Mouse (Mus musculus): ENCODE measurements around the gene Mpnd. TPM values are rescaled to one million over a fixed set of nuclear protein-coding genes. Genes with fewer than 3 reads are reported as not detected.

The Mpnd gene
- 10 to 100 TPM; 59.7 to 60.5 TPM for total RNA-seq (2021)
- long read RNA-seq, experiment 1, transcript Mpnd-204 (13 exons, 1,701 nt), result major isoform, 45 of 60 reads
- long read RNA-seq, experiment 1, partial matches to known transcripts, result 14 of 60 reads
- long read RNA-seq, experiment 1, other reads (novel, unspliced or antisense), result 1 of 60 reads
- long read RNA-seq, experiment 2, transcript Mpnd-204 (13 exons, 1,701 nt), result major isoform, 29 of 35 reads
- long read RNA-seq, experiment 2, partial matches to known transcripts, result 5 of 35 reads
- long read RNA-seq, experiment 2, other reads (novel, unspliced or antisense), result 1 of 35 reads

DNA sequence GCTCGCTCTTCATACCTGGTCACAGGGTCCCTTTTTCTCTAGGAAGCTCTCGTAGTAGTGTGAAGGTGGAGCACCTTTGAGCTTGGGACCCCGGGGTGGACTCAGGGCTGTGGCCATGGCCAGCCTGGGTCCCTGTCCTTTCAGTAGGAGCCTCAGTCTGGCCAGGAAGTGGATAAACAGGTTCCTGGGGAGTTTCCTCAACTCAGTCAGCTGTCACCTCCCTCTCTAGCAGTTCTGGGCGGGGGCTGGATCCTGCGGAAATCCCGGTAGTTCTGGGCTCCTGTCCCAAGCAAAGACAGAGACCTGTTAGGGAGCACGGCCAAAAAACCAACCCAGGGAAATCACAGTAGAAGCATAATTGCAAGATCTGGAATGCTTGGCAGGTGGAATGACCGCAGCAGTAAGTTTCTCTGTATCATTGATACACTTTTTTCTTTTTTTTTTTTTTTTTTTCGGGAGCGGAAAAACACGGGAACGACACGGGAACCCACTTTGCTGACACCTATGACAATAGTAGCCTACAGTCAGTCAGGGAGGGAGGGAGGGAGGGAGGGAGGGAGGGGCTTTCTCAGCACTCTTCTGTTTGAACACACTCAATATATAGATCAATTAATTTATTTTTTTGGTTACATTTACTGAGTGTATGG, at the start of gene Mpnd, which contains the start of gene Stap2:
TSS of gene Mpnd (plus strand) at position 297 of the 647 bp plus-strand sequence.
TSS of gene Stap2 (minus strand) at position 170 of the 647 bp plus-strand sequence.
- DNase-seq, result peak; percentile 70 to 88

DNA sequence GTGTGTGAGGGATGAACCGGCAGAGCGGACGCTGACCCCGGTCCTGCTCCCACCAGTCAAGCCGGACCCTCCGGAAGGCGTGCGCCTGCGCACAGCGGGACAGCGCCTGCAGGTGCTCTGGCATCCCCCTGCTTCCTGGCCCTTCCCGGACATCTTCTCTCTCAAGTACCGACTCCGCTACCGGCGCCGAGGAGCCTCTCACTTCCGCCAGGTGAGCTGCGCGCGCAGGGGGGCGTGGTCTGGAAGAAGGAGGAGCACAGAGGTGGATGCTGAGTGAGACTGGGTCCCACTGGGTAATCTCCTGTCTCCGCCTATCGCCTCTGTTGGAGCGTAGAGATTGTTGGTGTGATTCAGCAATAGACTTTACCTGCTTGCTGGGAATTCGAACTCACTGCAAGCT, 49.4 kb upstream of the Mpnd start:
- DNase-seq, result no peak

DNA sequence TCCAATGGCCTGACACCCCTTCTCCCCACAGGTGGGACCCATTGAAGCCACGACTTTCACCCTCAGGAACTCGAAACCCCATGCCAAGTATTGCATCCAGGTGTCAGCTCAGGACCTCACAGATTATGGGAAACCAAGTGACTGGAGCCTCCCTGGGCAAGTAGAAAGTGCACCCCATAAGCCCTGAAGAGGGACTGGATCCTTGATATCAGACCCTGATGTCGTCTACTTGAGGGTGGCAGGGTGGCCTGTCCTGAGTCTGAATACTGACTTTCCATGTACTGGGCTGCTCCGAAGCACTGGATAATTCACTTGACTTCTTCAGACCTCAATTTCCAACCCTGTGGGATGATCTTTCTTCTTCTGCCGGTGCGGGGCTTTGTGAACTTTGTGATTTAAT, 48.9 kb upstream of the Mpnd start:
- DNase-seq, result no peak

DNA sequence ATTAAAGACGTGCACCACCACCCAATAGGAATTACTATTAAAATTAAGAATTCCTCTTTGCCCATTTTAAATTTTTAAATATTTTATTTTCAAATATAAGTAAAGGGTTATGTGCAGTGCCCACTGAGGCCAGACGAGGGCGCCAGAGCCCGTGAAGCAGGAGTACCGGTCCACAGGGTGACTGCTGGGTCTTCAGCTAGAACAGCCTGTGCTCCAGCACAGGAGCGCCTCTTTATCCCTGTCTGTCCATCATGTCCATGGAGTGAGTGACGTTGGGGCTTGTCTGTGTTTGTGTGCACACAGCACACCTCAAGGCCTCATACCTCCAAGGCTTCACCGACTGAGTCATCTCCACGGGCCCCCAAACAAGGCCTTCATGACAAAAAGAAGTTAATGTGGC, 48.3 kb upstream of the Mpnd start:
- DNase-seq, result peak; percentile 53 to 86

DNA sequence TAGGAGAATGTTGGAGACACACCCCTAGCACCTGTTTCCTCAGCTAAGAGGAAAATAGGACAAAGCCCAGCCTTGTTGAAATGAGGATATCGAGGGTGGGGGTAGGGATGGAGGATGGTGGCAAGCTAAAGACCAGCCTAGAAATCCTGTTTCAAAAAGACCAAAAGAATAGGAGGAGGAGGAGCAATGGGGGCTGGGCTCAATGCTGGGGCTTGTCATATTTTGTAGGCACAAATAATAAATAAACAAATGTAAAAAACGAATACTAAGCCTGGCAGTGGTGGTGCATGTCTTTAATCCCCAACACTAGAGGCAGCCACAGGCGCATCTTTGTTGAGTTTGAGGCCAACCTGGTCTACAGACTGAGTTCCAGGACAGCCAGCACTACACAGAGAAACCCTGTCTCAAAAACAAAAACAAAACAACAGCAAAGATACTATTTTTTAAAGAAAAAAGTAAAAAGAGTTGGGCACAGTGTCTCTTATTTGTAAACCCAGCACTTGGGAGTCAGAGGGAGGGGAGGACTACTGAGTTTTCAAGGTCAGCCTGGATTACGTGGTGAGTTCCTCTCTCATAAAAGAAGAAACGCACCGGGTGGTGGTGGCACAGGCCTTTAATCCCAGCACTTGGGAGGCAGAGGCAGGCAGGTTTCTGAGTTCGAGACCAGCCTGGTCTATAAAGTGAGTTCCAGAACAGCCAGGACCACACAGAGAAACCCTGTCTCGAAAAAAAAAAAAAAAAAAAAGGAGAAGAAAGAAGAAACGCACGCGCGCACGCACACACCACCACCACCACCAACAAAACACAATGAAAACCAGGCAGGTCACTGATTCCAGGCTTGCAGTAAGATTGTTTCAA, 47.6 kb upstream of the Mpnd start:
- DNase-seq, result no peak

DNA sequence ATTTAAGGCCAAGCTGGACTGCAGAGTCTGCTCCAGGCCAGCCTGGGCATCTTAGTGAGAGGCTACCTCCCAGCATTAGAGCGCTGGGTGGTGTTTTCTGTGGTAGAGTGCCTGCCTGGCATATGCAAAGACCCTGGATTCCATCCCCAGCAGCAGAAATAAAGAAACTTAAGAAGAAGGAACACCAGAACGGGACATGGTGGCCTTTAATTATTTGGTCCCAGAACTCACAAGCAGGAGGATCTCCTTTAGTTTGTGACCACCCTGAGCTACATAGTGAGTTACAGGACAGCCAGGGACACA, 47.0 kb upstream of the Mpnd start:
- DNase-seq, result no peak

DNA sequence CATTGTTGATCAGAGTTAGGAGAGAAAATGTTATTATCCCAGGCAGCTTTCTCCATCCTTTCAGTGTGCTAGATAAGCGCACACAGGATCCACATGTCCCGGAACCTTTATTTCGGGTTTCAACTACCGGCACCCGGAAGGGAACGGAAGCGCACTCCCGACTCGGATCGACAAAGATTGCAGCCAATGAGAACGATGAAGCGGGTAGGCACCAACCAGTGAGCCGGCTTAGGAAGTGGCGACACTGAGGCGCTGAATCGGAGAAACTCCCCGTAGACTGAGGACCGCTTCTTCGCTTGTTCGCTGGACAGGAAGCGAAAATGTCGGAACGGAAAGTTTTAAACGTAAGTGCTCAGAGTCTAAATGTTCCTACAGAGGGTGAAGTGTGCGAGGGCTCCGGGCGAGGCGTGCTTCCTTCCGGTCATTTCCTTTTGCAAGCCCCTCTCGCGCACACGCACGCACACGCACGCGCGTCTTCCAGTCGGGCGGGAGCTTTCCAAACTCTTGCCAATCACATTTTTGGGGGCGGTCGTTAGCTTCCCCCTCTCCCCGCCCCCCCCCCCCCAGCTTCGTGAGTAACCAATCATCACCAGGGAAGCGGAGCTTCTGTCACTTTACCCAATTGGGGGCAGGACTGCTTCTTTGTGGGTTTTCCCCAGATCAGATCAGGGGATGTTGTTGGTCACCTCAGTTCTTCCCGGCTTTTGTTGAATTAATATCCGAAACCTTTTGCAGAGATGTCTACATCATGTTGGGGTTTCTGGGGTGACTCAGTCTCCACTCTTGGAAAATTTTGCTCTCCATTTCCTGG, 46.4 kb upstream of the Mpnd start, which contains the start of gene Yju2:
TSS of gene Yju2 (plus strand) at position 182 of the 811 bp plus-strand sequence.
- peak; percentile 96 to 99 for DNase-seq

DNA sequence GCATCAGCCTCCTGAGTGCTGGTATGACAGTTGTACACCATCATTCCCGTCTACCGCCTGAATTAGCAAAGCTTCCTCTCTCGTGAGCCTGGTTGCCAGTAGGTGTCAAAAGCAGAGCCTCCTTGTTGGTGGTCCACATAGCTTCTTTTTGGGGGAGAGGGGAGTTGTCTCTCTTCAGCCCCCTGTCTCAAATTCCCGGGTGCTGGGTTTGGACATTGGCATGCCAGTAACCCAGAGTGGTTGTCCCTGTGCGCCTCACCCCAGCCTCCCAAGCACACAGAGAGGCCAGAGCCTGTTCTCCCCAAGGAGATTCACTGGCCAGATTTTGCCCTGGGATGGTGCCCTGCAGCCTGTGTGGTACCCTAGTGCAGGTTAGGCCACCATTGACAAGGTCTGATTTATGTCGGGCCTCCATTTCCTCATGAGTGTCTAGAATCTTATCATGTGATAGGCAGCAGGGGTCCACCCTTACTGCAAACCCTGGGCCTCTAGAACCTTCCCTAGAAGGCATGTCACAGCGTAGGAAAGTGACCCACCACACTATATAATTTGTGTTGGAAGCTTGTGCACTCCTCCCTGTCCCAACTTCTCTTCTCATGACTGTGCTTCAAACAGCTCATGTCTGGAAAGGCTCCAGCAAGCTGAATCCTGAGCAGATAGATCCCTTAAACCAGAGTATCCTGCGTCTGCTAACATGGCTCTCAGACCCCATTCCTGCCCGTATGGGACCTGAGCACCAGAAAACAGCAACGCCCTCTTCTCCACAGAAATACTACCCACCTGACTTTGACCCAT, 45.4 kb upstream of the Mpnd start:
- no peak for DNase-seq

DNA sequence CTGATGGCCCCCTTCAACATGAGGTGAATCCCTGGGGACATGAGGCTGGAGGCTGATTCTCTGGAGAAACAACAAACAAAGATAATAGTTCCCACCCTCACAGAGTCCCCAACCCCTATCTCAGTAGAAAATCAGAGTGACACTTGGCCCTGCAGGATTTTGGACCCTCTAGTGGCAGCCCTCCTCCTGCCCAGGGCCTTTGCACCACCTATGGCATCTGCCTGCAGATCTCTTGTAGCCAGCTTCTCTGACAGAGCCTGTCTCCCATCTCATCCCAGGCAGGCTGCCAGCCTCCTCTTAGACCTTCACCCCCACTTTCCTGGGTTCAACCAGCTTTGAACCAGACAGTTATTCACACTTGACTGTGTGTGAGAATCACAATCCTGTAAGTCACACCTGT, 44.7 kb upstream of the Mpnd start:
- DNase-seq, result no peak

DNA sequence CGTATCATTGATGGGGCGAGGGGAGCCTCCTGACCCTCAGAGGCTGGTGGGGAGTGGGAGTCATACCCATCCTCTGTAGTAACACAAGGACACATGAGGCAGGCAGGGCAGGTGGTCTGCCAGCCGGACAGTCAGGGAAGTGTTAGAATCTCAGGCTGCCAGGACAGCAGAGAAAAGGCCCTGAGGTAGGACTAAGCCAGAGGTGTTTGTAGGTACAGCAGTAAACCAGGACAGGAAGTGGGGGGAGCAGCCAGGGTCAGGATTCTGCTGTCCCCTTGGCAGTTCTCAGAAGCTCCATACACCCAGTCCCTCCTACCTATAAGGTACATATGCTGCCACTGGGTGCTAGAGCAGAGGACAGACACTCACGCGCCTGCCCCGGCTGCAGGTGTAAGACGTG, 43.9 kb upstream of the Mpnd start:
- no peak for DNase-seq

DNA sequence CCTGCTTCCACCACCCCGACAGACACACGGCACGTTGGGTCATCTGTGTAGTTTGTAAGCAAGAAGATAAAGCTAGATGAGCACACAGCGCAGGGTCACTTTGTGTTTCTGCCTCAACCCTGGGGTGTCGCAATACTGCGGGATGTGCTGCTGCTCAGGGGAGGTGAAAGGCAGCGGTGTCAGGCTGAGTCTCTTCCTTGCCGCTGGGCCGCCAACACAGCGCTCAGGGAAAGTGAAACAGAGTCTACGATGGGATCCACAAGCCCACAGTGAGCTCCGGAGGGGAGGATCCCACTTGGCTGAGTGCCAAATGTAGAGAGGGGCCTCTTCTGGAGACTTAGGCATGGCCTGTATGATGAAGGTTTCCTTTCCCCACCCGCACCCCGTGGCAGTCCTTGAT, 42.3 kb upstream of the Mpnd start:
- no peak for DNase-seq

DNA sequence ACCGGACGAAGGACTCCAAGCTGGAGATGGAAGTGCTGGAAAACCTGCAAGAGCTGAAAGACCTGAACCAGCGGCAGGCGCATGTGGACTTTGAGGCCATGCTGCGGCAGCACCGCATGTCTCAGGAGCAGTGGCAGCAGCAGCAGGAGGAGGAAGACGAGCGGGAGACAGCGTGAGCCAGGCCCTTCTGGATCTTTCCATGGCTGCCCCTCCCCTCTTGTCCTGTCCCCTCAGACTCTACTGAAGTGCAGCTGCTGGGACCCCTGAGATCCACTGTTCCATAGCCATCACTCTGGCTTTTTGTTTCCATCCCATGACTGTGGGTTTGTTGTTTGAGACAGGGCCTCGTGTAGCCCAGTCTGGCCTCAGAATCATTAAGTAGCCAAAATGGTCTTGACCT, 41.0 kb upstream of the Mpnd start:
- DNase-seq, result no peak

DNA sequence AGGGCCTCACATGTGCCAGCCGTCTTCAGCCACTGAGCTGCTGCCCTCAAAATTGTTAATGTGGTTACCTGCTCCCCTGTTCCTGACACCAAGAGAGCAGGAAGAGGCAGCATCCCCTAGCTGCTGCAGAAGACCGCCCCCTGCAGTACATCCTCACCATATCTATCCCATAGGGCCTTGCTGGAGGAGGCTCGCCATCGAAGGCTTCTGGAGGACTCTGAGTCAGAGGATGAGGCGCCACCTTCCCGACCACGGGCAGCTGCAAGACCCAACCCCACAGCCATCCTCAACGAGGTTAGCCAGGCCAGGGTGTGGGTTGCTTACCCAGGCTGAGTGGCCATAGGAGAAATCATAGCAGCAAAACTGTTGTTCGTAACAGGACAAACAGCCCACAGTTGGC, 40.5 kb upstream of the Mpnd start:
- DNase-seq, result no peak

DNA sequence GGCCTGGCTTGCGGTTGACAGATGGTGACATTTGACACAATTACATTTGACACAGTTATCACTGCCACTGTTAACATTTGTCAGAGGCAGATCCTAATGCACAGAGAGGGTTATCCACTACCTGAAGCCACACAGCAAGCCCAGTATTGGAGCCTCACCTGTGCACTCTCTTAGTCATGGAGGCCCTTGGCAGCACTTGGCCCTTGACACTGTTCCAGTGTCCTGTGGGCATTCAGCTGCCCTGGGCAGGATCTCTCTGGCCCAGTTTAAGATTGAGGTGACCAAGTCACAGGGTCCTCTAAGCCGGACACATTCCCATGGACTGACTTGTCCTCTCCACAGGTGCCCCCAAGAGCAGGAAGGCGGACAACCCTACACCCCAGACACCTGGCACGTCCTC, 38.3 kb upstream of the Mpnd start:
- DNase-seq, result no peak

DNA sequence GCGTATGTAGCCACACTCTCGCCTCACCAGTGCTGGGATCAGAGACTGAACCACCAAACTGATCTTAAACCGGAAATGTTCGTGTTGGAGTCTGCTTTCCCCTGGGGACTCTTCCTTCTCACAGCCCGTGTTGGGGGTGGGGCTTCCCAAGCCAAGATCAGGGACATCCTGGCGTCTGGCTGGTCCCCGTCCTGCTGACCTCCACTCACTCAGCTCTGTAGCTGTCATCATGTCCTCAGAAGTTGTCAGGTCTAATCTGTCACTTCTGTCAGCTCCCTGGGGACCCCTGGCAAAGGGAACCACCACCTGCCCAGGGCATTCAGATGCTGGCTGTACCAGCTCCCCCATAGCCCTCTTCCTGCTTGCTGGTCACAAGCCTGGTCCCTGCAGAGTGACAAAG, 37.3 kb upstream of the Mpnd start:
- DNase-seq, result peak; percentile 27 to 43

DNA sequence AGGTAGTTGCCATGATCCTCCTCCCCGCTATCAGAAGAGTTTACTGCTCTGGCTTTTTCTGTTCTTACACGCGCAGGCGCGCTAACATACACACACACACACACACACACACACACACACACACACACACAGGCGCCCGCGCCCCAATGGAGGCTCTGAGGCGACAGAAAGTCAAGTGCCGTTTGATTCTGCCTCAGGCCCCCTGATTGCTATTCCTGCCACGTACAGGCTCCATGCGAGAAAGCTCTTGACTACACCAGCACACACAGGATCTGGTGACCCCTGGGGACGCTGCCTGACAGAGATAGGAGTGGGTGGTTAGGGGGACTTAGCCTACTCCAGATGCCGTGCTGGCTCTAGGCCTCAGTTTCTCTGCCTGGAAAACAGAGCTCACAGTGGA, 36.0 kb upstream of the Mpnd start:
- peak in 1 of 2 experiments; percentile 23 for DNase-seq

DNA sequence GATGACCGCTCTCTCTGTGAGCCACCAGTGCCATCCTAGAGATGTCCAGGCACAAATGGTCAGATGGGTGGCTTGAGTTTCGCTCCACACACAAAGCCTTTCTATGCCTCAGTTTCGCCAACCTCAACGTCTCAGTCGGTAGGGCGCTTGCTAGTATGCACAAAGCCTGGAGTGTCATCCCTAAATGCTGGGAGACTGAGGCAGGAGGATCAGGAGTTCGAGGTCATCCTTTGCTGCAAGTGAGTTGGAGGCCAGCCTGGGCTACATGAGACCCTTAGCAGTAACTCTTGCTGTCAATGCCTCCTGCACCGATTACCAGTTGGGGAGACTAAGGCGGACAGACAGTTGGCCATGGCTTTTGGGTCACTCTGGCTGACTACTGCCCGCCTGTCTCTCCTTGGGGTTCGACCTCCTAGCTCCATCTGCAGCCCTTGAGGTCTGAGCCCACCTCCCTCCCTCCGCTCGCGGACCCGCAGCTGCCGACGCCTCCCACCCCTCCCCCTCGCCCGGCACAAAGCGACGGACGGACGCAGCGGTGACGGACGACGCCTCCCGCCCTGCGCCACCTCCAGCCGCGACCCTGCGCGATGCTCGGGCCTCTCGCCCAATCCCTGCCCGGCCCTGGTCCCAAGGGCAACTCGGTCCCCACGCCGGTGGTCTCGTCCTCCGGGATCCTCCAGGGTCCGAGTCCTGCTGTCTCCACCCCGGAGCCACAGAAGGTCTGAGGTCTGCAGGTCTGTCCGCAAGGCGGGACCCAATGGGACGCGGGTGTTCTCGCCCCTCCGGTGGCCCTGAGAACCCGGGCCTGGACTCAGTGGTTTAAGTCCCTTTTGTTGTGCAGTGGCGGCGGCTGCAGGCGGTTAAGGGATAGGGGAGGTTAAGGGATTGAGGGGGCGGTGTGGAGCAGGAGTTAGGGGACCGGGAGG, 35.3 kb upstream of the Mpnd start, which contains the start of gene Shd:
TSS of gene Shd (plus strand) at position 502 of the 926 bp plus-strand sequence.
- DNase-seq, result peak in 1 of 2 experiments; percentile 20

DNA sequence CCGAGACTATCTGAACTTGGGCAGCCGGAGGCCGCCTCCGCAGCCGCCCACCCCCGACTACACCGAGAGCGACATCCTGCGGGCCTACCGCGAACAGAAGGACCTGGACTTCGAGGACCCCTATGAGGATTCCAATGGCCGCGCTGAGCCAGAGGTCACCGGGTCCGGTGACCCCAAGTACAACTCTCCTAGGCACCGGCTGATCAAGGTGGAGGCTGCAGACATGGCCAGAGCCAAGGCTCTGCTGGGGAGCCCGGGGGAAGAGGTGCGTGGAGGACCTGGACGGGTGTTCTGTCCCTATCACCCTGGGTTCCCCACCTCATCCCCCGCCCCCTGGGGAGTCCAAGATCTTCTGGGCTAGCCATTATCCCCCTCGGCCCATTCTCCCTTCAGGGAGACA, 34.1 kb upstream of the Mpnd start:
- DNase-seq, result no peak

DNA sequence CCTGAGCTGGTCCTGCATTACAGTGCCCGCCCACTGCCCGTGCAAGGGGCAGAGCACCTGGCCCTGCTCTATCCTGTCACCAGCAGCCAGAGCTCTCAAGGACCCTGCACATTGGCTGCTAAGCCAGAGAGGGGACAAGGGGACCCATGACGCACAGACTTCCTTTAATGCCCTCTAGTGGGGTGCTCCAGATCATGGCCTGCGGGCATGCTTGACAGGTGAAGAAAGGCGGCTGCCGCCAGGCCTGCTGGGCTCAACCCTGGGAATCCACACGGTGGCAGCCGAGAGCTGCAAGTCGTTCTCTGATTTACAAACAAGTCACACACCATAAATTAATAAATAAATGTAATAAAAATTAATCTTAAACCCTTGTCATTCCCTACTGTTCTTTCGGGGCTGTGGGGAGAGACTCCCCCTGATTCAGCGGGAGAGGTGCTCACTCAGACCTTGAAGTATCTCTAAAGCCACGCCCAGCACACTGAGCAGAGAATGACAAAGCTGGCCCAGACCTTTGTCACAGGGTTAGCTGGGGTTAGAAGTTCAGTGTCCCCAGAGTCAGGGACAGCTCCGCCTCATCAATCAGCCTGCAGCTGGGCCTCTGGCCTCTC, 29.2 kb upstream of the Mpnd start:
- peak; percentile 69 to 90 for DNase-seq

DNA sequence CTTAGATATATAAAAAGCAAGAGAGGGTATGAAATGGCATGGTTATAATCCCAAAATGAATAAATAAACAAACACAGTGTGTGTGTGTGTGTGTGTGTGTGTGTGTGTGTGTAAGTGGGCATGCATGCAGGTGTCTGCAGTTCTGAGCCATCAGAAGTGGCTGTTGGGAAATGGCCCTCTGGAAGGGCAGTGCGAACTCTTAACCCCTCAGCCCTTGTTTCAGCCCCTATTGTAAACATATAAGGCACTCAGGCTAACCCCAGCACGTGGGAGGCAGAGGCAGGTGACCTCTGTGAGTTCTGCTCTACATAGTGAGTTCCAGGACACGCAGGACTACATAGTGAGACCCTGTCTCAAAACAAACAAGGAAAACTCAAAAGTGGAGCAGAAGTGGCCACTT, 28.2 kb upstream of the Mpnd start:
- no peak for DNase-seq

Measured in heart, adult 18-20 months (tissue).